Mouse (Mus musculus): ENCODE measurements around the gene Pitpnc1. TPM values are rescaled to one million over a fixed set of nuclear protein-coding genes. Genes with fewer than 3 reads are reported as not detected.

Gene Pitpnc1
- polyA plus RNA-seq, 1 experiment: not detected

DNA sequence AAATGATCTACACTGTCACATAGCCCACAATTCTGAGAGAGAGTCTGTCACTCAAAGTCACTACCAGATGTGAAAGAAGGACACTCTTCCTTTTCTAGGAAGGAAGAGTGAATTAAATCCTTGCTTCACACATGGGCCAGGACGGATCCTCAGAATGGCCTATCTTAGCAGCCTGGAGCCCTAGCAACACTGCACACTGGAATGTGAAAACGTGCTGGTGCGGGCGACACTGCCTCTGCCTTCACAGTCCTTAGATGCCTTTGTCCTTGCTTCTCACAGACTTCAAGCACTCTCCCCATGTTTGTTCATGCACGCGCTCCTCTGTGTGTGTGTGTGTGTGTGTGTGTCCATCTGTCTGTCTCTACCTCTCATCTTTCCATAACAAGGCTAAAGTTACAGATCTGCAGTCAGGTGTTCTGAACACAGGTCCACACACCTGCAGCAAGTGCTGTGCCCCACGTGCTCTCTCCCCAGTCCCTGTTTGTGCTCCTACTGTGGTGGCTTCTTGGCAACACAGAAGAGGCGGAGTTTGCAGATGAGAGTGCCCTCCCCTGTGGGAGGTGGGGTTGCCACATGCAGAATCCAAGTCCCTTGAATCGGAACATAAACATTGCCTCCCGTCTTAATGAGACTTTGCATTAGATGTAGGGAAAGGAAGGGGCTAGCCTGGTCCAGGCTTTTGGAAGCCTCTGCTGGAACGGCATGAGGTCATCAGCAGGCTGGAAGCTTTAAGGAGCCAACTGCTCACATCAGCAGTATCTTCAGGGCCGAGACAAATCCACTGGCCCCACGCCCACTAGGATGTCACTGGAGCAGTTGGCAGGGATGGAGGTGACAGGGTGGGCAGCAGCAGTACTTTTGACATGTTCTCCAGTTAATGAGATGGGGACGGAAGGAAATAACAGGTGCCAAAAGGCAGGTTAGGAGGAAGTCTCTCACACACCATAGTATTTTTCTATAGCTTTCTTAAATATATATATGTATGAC lies 144.5 kb downstream of the Pitpnc1 start:
- Histone ChIP-seq H3K4me3 (ENCODE audit: insufficient read depth, low read depth, low read length) (no peak overlapping the region), H3K4me1 (ENCODE audit: control insufficient read depth, insufficient read depth, low read length) (peaks cover 10% of the 10 kb centered on the region), H3K27ac (ENCODE audit: insufficient read depth, low read depth, low read length) (no peak overlapping the region; the same call in 1 of the 2 replicates)
- 44% methylated on average over 14 of the region's 14 CpGs for WGBS
- TF ChIP-seq POLR2A (IDR thresholded peaks at IDR 0.05; ENCODE audit: insufficient read depth, low read depth, low read length) (no peak), CTCF (IDR thresholded peaks at IDR 0.05; ENCODE audit: insufficient read depth, low read depth, low read length) (no peak)

GRCm38 (mm10) chr11:107325226-107325625 lies 145.3 kb downstream of the Pitpnc1 start:
- TF ChIP-seq POLR2A (IDR thresholded peaks at IDR 0.05; ENCODE audit: insufficient read depth, low read depth, low read length) (no peak), CTCF (IDR thresholded peaks at IDR 0.05; ENCODE audit: insufficient read depth, low read depth, low read length) (no peak)

DNA sequence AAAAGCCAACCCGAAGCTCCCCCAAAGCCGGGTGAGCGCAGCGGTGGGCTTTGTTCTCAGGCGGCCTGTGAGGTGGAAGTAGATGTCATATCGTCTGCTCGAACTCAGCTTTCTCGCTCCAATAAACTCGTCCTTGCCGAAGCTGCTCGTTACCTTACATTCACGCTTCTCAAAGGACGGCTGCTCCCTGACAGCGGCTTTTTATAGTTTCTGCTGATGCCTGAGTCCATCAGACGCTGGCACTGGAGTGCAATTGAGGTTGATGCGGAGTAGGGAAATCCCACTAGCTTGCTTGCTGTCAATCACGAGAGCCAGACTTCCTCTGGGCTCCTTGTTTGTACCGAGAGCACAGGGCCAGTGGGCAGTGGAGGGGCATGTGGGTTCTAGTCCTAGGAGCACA lies 147.3 kb downstream of the Pitpnc1 start:
- no peak overlapping the region for H3K27ac ChIP-seq (ENCODE audit: insufficient read depth, low read depth, low read length)
- H3K4me1 ChIP-seq (ENCODE audit: control insufficient read depth, insufficient read depth, low read length): peaks cover 10% of the 10 kb centered on the region
- 66% methylated on average over 18 of the region's 18 CpGs for WGBS
- H3K4me3 ChIP-seq (ENCODE audit: insufficient read depth, low read depth, low read length): no peak overlapping the region
- no peak for TF ChIP-seq POLR2A (IDR thresholded peaks at IDR 0.05; ENCODE audit: insufficient read depth, low read depth, low read length)
- TF ChIP-seq CTCF (IDR thresholded peaks at IDR 0.05; ENCODE audit: insufficient read depth, low read depth, low read length): no peak

More at GRCm38 (mm10) chr11:107325226-107325625, 145.3 kb downstream of the Pitpnc1 start:
- 85% methylated on average over 4 of the region's 4 CpGs for WGBS
- Histone ChIP-seq H3K27ac (ENCODE audit: insufficient read depth, low read depth, low read length) (no peak overlapping the region), H3K4me1 (ENCODE audit: control insufficient read depth, insufficient read depth, low read length) (peaks cover 10% of the 10 kb centered on the region), H3K4me3 (ENCODE audit: insufficient read depth, low read depth, low read length) (no peak overlapping the region)

- H3K4me1 ChIP-seq (ENCODE audit: control insufficient read depth, insufficient read depth, low read length): peaks cover 7% of the 10 kb centered on the region
- H3K4me3 ChIP-seq (ENCODE audit: insufficient read depth, low read depth, low read length): no peak overlapping the region
- no peak for TF ChIP-seq POLR2A (IDR thresholded peaks at IDR 0.05; ENCODE audit: insufficient read depth, low read depth, low read length)
- TF ChIP-seq CTCF (IDR thresholded peaks at IDR 0.05; ENCODE audit: insufficient read depth, low read depth, low read length): no peak
- H3K27ac ChIP-seq (ENCODE audit: insufficient read depth, low read depth, low read length): no peak overlapping the region
- WGBS: 96% methylated on average over 13 of the region's 13 CpGs
Measured at GRCm38 (mm10) chr11:107322226-107322625, 148.3 kb downstream of the Pitpnc1 start.

- WGBS: 89% methylated on average over 3 of the region's 3 CpGs
Measured at GRCm38 (mm10) chr11:107321819-107322218, 148.7 kb downstream of the Pitpnc1 start.

DNA sequence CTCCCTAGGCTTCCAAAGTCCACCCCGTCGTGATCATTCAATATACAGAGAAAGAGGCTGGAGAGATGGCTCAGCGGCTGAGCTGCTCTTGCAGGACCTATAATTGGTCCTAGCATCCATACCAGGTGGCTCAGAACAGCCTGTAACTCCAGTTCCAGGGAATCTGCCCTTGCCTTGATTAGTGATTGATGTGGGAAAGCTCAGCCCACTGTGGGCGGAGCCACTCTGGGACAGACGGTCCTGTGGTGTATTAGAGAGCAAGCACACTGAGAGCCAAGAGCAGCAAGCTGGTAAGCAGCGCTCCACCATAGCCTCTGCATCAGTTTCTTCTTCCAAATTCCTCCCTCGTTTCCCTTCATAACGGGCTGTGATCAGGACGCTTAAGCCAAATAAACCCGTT lies 150.6 kb downstream of the Pitpnc1 start:
- Histone ChIP-seq H3K4me1 (ENCODE audit: control insufficient read depth, insufficient read depth, low read length) (peaks cover 3% of the 10 kb centered on the region; the same call in 1 of the 2 replicates), H3K27ac (ENCODE audit: insufficient read depth, low read depth, low read length) (no peak overlapping the region), H3K4me3 (ENCODE audit: insufficient read depth, low read depth, low read length) (no peak overlapping the region)
- 74% methylated on average over 10 of the region's 10 CpGs for WGBS
- TF ChIP-seq POLR2A (IDR thresholded peaks at IDR 0.05; ENCODE audit: insufficient read depth, low read depth, low read length) (no peak), CTCF (IDR thresholded peaks at IDR 0.05; ENCODE audit: insufficient read depth, low read depth, low read length) (no peak)

More at GRCm38 (mm10) chr11:107321819-107322218, 148.7 kb downstream of the Pitpnc1 start:
- no peak overlapping the region for H3K4me3 ChIP-seq (ENCODE audit: insufficient read depth, low read depth, low read length)
- TF ChIP-seq CTCF (IDR thresholded peaks at IDR 0.05; ENCODE audit: insufficient read depth, low read depth, low read length): no peak
- TF ChIP-seq POLR2A (IDR thresholded peaks at IDR 0.05; ENCODE audit: insufficient read depth, low read depth, low read length): no peak
- no peak overlapping the region for H3K27ac ChIP-seq (ENCODE audit: insufficient read depth, low read depth, low read length)
- H3K4me1 ChIP-seq (ENCODE audit: control insufficient read depth, insufficient read depth, low read length): peaks cover 7% of the 10 kb centered on the region

- Histone ChIP-seq H3K4me1 (ENCODE audit: control insufficient read depth, insufficient read depth, low read length) (peaks cover 3% of the 10 kb centered on the region; the same call in 1 of the 2 replicates), H3K27ac (ENCODE audit: insufficient read depth, low read depth, low read length) (no peak overlapping the region), H3K4me3 (ENCODE audit: insufficient read depth, low read depth, low read length) (no peak overlapping the region)
- WGBS: 76% methylated on average over 14 of the region's 14 CpGs
- TF ChIP-seq POLR2A (IDR thresholded peaks at IDR 0.05; ENCODE audit: insufficient read depth, low read depth, low read length): no peak
Measured at GRCm38 (mm10) chr11:107317653-107318281, 152.7 kb downstream of the Pitpnc1 start.

DNA sequence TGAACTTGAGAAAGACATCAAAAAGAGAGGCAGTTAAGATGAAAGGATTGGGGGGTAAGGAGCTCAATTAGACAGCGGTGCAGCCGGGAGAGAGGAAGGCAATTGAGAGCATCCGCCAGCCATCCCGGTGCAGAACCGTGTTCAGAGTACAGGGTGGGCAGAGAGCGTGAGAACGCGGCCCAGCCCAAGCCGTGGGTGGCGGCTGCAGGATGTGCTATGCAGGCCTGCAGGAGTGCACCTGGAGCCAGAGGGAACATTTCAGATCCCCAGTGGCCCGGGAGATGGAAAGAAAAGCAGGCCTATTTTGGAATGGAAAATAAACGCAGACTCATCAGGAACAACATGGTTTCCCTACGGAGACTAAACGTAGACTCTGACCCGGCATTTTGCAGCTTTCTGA lies 155.0 kb downstream of the Pitpnc1 start:
- H3K4me3 ChIP-seq (ENCODE audit: insufficient read depth, low read depth, low read length): no peak overlapping the region
- TF ChIP-seq CTCF (IDR thresholded peaks at IDR 0.05; ENCODE audit: insufficient read depth, low read depth, low read length) (no peak), POLR2A (IDR thresholded peaks at IDR 0.05; ENCODE audit: insufficient read depth, low read depth, low read length) (no peak)
- H3K27ac ChIP-seq (ENCODE audit: insufficient read depth, low read depth, low read length): no peak overlapping the region
- peaks cover 6% of the 10 kb centered on the region; the same call in 1 of the 2 replicates for H3K4me1 ChIP-seq (ENCODE audit: control insufficient read depth, insufficient read depth, low read length)
- 62% methylated on average over 15 of the region's 15 CpGs for WGBS
